Mouse (Mus musculus) lung, postnatal 0 days (tissue): ENCODE results near the gene Gnptab.
A peak's percentile ranks its signal among the peaks of the same experiment; 100 is the strongest.

ENCODE experiments used
- CTCF ChIP-seq: IDR thresholded peaks from 2 replicates; pipeline ENCODE4 v1.5.1; 2016; ENCODE audit warnings: antibody characterized with exemption, mild to moderate bottlenecking
- EP300 ChIP-seq: IDR thresholded peaks from 2 replicates; pipeline ENCODE4 v1.6.1; 2016; ENCODE audit warnings: antibody characterized with exemption, mild to moderate bottlenecking, control low read depth

GRCm38 (mm10) chr10:88379013-88379885, at the start of gene Gnptab, which contains the start of gene Dram1:
- TF ChIP-seq CTCF (peak; percentile 87), EP300 (no peak)
